Mouse (Mus musculus): ENCODE data around the gene Dnajc7.

- no peak for TF ChIP-seq CTCF (IDR thresholded peaks at IDR 0.05; ENCODE audit: borderline replicate concordance, insufficient read depth, low read length)
- no peak for TF ChIP-seq POLR2A (IDR thresholded peaks at IDR 0.05; ENCODE audit: low read depth, low read length)
Observed at GRCm38 (mm10) chr11:100549466-100549865, 70.5 kb downstream of the Dnajc7 start.

Data from embryonic fibroblast, embryonic 13.5 days (primary cell).